Mouse (Mus musculus): ENCODE measurements around the gene 4930564D02Rik.

Gene 4930564D02Rik

DNA sequence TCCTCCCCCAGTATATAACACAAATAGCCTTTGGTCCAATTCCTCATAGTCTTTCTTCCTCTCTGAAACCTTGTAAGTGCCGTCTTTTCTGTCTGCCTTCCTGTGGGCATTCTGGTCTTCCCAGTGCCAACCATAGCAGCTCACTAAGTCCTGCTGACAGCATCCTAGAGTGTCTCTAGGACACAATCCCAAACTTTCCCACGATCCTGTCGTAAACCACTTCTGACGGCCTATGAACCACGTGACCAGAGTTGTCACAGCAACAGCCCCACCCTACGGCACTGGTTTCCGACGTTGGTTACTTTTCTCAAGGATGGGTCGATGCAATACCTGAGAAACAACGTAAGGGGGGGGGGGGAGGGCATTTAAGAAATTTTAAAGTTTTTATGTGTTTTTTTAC, at the start of gene 4930564D02Rik:
Gene 4930564D02Rik, plus strand, starts transcription at position 301 of the 400 bp plus-strand sequence.
- no peak for DNase-seq

DNA sequence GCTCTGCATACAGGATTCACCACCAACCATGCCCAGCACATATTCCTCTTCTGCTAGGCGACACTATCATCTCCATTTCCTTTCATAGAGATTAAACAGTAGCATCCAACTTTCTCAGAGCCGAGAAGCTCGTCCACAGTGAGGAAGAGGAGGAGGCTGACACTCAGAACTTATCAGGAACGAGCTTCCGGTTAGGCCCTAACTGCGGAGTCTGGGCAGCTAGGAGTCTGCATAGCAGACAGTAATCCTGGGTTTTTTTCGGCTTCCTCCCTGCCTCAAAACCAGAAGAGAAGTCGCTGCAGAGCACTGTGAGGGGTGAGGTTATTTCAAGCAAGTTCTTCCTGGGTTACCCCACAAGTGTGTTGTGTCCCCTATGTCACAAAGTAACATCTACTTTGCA, 49.3 kb upstream of the 4930564D02Rik start:
- DNase-seq = no peak

DNA sequence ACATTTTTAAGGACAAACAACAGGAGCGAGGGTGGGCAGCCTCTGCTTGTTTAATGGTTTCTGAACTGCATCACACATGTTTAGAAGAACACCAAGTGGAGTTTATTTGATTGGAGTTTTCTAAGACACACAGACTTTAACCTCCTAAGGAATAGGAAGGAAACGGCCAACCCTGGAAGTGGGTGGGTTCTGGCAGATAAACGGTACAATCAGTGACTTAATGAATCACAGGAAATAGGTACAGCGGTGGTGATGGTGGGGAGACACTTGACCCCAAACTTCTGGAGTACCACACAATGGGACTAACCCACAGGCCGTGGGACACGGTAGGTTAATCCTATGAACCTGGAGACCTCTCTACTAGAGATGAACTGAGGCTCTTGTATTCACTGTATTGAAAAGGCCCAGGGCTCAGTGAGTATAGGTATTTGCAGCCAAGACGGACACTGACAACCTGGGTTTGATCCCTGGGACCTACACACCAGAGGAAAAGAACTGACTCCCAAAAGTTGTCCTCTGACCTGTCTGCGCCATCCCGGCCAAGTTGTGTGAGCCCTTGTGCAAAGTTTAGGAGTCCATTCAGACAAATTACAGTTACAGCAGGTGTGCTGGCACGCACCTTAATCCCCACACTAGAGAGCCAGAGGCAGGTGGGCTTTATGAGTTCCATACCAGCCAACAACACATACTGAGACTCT, 48.4 kb upstream of the 4930564D02Rik start:
- DNase-seq = no peak

DNA sequence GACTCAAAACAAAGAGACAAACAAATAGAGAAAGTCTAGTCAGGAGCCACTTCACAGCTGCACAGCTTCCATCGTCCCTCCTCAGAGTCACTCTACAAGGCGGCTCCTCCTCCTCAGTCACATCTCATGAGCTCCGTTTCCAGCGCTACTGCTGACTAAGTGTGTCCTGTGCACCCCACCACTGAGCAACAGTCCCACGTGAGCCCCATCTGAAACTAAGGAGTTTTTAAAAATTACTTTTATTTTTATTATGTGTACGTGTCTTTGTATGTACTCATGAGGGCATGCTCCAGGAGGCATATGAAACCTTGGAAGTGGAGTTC, 47.9 kb upstream of the 4930564D02Rik start:
- no peak for DNase-seq

DNA sequence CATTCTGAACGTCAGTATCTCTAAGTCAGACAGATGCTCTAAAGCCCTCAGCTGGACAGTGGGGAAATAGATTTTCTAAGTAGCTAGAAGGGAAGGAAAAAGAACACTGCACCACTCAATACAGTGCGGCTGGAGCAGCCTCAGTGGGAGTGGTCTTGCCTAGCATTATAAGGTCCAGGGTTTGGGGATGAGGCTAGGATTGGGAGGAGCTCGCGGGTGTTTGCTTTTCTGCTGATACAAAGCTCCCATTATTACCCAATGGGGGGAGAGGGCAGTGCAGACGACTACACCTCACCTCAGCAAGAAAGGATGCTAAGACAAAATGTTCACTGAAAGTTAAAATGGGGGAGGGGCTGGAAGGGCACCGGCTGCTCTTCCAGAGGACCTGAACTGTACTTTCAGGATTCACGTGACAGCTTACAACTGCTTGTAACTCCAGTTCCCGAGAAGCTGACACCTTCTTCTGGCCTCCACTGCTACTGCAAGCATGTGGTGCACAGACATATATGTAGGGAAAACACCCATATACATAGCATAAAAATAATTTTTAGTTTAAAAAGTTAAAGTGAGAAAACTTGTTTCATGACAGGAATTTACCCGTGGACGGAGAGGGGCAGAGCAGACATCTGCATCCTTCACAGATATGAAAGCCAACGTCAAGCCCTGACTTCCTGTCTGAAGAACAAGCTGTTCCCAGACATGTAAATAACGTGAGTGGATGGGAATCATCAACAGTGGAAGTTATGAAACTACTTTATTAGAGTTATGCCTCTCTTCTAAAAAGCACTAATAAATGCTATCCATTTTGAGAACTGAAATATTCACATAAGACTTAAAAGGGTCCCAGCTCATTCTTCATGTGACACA, 46.6 kb upstream of the 4930564D02Rik start:
- DNase-seq = no peak

DNA sequence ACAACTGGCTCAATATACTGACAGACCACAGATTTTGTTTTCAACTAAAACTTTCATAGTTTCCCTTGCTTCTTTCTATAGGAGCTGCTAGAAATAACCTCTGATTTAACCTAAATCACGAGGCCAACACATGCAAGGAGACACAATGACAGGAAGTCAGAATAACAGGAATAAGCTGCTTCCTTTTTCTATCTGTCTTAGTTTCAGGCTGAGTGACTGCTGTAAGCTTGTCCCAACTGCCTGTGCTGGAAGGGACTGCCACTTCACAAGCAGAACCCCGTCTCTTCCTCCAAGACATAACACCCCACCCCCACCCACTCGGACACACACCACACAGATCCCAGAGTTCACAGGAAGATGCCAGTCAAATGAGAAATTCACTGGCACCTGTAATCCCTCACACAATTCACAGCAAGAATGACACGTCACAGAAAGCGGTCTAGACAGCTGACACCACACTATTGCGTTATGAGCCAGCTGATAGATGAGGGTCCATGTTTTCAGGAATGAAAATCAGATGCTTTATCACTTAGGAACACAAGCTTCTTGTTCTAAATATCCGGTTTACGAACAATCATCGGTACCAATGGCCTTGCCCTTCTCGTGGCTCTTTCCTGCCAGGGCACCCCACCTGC, 43.2 kb upstream of the 4930564D02Rik start:
- DNase-seq = no peak

DNA sequence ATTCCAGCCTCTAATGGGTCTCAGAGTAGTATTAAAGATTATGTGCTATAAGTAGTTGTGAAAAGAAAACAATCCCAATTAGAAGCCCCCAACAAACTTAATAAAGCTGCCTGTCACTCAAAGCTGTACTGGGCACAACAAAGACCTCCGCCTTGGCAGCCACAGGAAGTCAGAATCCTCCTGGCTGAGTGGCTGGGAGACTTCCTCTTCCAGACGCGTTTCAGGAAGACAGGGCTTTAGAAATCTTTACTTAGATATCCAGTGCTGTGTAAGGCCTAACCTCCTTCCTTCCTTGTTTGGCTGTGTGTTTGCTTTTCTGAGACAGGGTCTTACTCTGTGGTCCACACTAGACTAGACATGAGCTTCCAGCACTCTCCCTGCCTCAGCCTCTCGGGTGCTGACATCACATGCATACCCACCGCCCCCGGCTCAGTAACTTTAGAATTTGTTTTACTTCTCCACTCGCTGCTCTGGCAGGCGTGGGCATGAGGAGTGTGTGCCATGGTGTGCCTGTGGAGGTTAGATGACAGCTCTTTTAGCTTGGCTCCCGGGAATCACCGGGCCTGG, 30.3 kb upstream of the 4930564D02Rik start:
- DNase-seq = no peak

DNA sequence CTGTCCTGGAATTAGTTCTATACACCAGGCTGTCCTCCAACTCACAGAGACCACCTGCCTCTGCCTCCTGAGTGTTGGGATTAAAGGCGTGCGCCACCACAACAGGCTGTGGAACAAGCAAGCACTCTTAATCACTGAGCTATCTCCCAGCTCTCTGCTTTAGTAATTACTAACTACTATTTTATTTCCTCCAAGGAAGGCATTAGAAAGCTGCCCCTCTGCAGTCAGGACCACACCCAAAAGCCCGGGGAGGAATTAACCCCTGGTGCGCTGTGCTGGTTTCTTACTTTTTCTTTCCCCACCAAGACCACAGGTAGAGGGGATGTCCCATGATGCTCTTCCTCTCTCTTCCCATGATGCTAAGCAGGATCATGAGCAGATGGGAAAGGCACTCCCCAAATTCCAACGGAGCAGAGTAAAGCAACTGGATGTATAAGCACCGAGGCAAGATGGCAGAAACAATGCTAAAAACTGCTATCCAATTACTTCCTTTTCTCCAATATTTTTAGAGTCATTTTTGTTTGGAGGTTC, 29.3 kb upstream of the 4930564D02Rik start:
- DNase-seq = no peak

DNA sequence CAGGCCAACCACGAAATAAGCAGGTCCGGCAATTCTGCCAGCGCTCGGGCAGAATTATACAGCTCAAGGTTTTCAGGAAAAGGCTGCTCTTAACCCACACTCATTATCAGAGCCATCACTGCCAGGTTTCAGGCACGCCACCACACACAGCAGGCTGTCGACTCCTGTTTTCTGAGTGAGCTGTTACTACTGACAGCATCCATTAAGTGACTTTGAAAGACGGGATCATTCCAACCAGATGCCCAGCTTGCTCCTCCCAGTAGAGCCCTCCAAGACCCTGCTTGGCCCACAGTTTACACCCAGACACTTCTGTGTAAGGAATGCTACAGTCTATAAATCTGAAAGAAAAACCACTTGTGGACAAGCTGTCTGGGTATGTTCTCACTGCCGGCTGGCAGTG, 26.6 kb upstream of the 4930564D02Rik start:
- DNase-seq = no peak

DNA sequence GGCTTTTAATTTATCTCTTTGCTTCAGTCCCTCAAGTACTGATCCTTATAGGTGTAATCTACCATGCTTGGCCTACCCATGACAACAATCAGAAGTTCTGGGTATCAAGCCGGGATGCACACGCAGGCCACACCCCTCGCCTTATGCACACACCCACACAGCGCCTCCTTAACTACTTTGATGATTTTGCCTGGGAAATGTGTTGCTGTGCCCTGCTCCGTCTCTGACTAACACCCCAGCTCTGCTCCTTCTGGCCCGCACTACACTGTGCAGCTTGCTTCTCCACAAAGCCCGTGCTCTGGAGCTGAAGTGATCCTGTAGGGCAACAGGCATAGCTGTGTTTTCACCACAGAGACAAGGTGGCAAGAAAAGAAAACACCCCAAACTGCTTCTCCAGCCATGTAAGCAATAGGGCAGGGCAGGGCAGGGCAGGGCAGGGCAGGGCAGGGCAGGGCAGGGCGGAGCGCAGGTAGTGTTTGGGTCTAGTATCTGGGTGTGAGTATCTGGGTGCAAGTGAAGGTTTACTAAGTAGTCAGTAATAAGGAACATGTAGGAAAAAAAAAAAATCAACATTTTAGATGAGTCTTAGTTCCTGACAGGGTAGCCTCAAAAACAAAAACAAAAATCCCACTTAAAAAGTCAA, 25.5 kb upstream of the 4930564D02Rik start:
- DNase-seq = no peak

DNA sequence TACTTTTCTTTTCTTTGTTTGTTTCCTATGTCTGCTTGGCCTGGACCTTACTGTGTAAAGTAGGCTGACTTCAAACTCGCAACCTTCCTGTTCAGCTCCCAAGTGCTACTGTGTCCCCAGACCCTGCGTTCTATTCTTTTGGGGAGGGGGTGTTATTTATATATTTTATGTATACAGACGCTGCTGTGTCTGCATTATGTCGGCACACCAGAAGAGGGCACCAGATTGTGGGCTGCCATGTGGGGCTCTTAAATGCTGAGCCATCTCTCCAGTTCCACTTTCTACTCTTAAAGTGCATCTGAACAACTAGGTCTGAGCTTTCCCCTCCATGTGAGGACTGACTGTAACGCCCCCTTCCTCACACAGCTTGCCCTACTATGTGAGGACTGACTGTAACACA, 22.9 kb upstream of the 4930564D02Rik start:
- no peak for DNase-seq

DNA sequence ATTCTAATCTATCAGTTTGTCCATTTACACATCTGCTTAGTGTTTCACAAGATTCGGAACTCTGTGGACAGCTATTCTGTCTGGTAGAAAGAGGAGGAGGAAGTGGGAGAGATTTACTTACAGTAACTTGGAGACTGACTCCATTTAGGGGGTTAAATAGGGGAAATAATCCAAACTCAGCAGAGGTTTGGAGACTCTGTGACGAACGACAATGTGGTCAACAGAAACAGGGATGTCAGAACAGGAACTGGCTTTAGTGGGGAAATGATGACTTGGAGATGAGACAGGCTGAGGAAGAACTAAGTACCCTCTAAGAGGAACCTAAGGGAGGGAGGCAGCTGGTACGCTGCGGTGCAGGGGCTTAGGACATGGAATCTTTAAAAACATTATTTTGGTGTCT, 19.8 kb upstream of the 4930564D02Rik start:
- no peak for DNase-seq

DNA sequence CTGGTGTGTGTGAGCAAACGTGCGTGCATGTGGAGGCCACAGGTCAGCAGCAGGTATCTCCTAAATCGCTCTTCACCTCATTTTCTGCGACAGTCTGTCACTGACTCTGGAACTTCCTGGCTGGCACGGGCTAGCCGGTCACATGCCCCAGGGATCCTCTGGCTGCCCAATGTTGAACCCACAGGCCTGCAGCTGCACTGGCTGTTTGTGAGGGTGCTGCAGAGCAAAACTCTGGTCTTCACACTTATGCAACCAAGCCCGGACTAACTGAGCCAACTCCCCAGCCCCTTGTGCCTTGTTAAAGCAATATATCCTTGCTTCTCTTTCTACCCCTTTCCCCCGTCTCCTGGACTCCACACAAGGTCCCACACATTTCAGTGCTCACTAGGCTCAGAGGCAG, 19.0 kb upstream of the 4930564D02Rik start:
- no peak for DNase-seq

DNA sequence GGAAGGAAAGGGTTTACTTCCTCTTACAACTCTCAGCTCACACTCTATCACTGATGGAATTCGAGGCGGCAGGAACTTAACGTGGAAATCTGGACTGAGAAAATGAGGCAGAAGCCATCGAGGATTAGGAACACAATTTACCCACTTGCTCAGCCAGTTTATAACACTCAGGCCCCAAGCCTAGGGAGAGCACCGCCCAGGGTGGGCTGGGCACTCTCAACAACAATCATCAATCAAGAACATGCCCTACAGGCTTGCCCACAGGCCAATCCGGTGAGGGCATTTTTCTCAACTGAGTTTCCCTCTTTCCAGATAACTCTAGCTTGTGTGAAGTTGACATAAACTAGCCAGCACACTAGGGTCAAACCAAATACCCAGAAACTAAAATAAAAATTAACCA, 16.8 kb upstream of the 4930564D02Rik start:
- DNase-seq = no peak

DNA sequence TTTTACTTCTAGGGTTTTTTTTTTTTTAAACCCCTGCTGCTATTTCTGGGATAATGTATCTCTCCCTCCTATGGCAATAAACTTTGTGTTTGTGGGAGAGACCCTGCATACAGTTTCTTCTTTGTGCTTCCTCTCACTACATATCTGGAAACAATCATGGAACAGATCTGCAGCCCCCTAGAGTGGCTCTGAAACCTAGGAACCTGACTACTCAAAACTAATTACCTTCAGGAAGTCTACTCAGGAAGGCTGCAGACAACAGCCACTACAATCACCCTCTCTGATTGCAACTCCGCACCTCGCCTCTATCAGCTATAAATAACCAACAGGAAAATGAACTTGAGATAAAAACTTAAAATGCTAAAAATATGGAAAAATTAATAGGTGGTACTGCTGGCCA, 15.5 kb upstream of the 4930564D02Rik start:
- DNase-seq = no peak

DNA sequence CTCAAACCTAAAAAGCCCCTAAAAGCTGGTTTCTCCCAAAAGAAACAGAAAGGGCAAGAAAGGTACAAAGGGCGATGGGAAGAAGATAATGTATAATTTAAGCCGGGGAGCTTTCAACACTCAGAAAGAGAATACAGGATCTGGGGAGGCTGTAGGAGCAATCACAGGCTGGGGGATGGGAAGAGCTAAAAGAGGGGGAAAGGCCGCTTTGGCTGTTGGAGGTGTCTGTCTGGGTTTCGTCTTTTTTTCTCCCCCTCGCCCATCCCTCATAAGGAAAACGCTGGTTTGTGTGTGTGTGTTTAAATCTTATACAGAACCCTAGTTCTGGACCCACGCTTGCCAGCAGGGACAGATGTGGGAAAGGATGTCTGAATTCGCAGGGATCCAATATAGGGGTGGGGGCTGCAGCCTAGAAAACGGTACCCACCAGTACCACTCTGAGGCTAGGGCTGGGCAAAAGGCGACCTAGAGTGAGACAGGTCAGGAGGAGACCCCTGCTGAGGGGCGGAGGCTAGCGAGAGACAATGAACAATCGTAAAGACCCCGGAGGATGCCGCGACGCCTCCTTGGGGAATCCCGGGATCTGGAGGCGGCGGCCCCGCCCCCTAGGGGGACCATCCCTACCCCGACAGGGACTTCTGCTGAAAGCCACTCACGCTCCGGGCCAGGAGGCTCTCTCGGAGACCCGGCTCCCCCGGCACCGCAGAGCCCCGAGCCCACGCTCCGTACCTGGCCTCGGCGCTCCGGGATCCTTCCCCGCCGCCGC, 14.3 kb upstream of the 4930564D02Rik start:
- no peak for DNase-seq

DNA sequence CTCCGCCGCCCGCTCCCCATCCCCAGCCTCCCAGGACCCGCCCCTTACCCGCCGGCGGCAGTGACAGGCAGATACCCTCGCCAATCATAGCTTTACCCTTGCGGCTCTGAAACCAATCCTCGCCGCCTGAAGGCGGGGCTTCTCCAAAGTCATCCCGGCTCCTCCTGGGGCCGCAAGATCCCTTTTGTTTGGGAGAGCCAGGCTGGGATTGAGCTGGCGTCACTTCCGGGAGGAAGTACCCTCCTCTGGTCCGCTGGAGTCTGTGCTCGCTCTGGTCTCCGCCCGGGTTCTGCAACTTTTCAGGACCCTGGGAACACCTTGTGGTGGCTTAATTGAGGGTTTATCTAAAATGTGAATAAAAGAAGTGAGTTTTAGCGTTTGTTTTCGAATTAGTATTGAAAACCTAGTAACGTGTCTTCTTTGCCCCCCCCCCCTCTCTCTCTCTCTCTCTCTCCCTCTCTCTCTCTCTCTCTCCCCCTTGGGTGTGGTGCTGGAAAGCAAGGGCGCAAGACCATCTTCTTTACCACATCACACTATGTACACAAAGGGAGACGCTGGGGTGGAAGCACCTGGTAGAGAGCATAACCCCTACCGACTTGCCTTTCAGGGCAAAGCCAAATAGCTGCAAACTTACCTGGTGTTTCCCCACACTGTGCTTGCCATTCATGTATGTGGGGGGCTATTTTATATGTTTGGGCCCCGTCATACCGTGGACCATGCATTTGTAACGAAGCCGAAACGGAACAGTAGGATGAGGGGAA, 13.5 kb upstream of the 4930564D02Rik start, which contains the start of gene Cttnbp2nl:
Gene Cttnbp2nl, minus strand, starts transcription at position 210 of the 761 bp plus-strand sequence.
- DNase-seq = peak; percentile 76 to 82

DNA sequence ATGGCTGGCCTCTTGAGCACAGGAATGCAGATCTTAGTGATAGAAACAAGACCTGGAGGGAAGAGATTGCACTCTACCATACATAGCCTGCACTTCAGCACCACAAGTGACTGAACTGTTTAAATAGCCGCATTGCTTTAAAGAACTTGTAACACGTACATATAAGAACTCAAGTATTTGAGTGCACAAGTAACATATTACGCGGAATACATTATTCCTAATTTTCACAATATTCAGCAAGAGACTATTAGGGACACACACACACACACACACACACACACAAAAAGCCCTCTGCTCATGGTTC, 13.0 kb upstream of the 4930564D02Rik start:
- no peak for DNase-seq

DNA sequence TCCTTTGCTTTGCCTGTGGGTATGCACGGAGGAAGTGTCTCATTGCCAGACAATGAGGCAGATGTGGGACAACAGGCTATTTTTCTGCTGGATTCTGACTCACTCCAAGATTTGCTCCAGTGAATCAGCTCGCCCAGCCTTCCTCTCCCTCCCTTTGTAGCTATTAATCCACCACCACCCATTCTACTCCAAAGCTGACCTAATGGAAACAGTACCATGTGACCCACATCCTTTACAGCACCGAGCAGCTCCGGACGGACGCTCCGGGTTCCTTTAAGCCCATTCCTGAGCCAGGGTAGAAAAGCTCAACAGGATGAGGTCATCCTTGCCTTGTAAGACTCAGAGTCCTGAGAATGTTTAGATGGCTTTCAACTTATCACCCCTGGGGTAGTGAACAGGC, 11.7 kb upstream of the 4930564D02Rik start:
- no peak for DNase-seq

DNA sequence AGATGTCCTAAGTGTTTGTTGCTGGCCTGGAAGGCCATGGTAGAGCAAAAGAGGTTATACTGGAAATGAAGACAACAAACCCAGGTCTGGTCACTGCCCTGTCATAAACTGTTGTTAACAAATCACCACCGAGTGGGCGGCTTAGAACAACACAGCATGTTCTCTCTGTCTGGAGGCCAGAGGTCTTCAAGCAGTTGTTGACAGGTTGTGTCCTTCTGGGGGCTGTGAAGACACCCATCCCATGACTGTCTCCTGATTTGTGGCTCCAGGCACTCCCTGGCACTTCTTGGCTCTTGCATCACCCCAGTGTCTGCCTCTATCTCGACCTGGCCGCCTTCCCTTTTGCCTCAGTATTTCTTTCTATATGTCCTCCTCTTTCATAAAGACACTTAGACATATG, 11.0 kb upstream of the 4930564D02Rik start:
- DNase-seq = no peak

All from thymus, adult 18-20 months (tissue).